Mouse (Mus musculus): ENCODE results near the gene Spo11. TPM values are rescaled to one million over a fixed set of nuclear protein-coding genes. Genes with fewer than 3 reads are reported as not detected.

The Spo11 gene
- polyA plus RNA-seq, 1 experiment from 2014 or later, result not detected

DNA sequence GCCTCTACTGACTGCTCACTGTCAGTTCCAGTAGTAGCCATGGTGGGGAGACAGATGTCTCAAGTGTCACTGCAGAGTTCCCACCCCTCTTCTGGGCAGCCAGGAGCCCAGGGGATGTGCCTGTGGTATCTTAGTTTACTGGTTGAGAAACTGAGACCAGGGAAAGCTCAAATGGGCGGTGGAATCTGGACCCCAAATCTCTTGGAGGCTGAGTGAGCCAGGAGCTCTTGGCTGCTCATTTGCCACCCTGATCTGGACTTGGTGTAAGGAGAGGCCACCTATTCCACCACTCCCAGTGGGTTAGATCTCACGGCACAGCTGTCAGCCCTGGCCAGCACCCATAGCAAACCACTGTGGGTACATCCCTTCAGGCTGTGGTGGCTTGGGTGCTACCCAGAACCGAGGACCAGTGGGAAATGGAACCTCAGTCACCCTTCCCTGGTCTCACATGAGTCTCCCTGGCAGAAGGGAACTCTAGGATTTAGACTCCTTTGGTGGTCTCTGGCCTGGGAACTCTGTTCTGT lies 51.1 kb downstream of the Spo11 start:
- Histone ChIP-seq H3K36me3 (ENCODE audit: control insufficient read depth, insufficient read depth) (peaks cover 50% of the 10 kb centered on the region), H3K9me3 (ENCODE audit: control insufficient read depth) (no peaks in the 10 kb centered on the region), H3K4me1 (replicated peaks; ENCODE audit: control insufficient read depth, insufficient read depth, low read length) (peaks cover 16% of the 10 kb centered on the region), H3K4me2 (replicated peaks; ENCODE audit: low read depth) (no peak overlapping the region), H3K27me3 (replicated peaks; ENCODE audit: control insufficient read depth, insufficient read depth, low read length) (no peaks in the 10 kb centered on the region), H3K27ac (ENCODE audit: low read depth, low read length) (no peak overlapping the region), H3K9ac (ENCODE audit: low read depth, low read length) (no peak overlapping the region), H3K4me3 (ENCODE audit: low read depth, low read length) (no peak overlapping the region)
- TF ChIP-seq CTCF (IDR thresholded peaks at IDR 0.05; ENCODE audit: low read depth), result 0 out of 2 replicates have a peak, but pooled peaks have one; percentile 11
- no peak for ATAC-seq
- whole genome bisulfite sequencing, result 83% methylated on average over 3 of the region's 3 CpGs

DNA sequence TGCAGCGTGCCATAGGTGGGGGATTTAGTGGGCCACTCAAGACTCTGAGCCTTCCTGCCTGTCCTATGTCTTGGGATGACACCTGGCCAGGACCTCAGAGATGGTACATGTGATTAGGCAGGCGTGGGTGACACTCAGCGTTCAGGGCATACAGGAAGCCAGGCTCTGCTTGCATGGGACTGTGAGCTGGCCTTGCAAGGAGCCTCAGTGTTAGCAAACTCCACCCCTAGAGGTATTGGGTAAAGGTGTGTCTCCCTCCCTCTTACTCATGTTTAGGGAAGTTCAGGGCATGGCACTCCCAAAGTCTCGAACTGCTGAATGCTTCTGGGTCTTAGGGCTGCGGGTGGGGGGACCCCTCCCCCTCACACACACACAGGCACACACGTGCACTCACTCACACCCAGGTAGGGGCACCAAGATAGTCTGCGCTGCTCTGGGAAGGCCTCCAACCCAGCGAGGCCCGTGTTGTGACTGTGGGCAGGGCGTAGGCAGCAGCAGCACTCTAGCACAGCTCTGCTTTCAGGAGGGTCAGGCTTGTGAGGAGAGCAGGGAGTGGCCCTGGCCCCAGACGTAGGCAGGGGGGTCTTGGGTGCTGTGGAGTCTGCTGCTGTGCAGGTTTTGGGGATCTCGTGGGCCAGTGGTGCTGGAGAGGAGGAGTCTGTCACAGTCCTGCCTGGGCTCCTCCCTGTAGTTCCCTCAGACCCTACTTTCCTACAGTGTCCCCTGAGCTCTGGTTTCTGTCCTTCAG lies 53.3 kb downstream of the Spo11 start:
- Histone ChIP-seq H3K4me1 (replicated peaks; ENCODE audit: control insufficient read depth, insufficient read depth, low read length) (peaks cover 9% of the 10 kb centered on the region), H3K4me3 (ENCODE audit: low read depth, low read length) (no peak overlapping the region), H3K4me2 (replicated peaks; ENCODE audit: low read depth) (no peak overlapping the region), H3K36me3 (ENCODE audit: control insufficient read depth, insufficient read depth) (peaks cover 60% of the 10 kb centered on the region), H3K27ac (ENCODE audit: low read depth, low read length) (no peak overlapping the region; the same call in 1 of the 2 replicates), H3K9me3 (ENCODE audit: control insufficient read depth) (no peaks in the 10 kb centered on the region), H3K27me3 (replicated peaks; ENCODE audit: control insufficient read depth, insufficient read depth, low read length) (no peaks in the 10 kb centered on the region), H3K9ac (ENCODE audit: low read depth, low read length) (no peak overlapping the region)
- no peak for ATAC-seq
- no peak for TF ChIP-seq CTCF (IDR thresholded peaks at IDR 0.05; ENCODE audit: low read depth)
- WGBS, result 53% methylated on average over 12 of the region's 12 CpGs

DNA sequence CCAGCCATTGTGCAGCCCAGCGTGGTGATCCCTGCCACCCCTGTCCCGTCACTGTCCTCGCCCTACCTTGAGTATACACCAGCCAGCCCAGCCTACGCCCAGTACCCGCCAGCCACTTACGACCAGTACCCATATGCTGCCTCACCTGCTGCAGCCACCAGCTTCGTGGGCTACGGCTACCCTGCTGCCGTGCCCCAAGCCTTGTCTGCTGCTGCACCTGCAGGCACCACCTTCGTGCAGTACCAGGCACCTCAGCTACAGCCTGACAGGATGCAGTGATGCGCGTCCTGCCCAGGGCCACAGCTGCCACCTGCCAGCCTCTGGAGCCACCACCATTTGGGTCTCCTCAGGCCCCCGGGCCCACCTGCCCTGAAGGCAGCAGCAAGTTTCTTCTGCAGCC lies 56.0 kb downstream of the Spo11 start:
- no peak overlapping the region for H3K9ac ChIP-seq (ENCODE audit: low read depth, low read length)
- H3K27me3 ChIP-seq (replicated peaks; ENCODE audit: control insufficient read depth, insufficient read depth, low read length), result no peaks in the 10 kb centered on the region
- no peak overlapping the region for H3K4me2 ChIP-seq (replicated peaks; ENCODE audit: low read depth)
- no peak for ATAC-seq
- peaks cover 53% of the 10 kb centered on the region for H3K36me3 ChIP-seq (ENCODE audit: control insufficient read depth, insufficient read depth)
- no peak for TF ChIP-seq CTCF (IDR thresholded peaks at IDR 0.05; ENCODE audit: low read depth)
- no peaks in the 10 kb centered on the region for H3K9me3 ChIP-seq (ENCODE audit: control insufficient read depth)
- no peak overlapping the region for H3K27ac ChIP-seq (ENCODE audit: low read depth, low read length)
- no peak overlapping the region for H3K4me3 ChIP-seq (ENCODE audit: low read depth, low read length)
- 88% methylated on average over 13 of the region's 13 CpGs for WGBS
- H3K4me1 ChIP-seq (replicated peaks; ENCODE audit: control insufficient read depth, insufficient read depth, low read length), result no peaks in the 10 kb centered on the region

DNA sequence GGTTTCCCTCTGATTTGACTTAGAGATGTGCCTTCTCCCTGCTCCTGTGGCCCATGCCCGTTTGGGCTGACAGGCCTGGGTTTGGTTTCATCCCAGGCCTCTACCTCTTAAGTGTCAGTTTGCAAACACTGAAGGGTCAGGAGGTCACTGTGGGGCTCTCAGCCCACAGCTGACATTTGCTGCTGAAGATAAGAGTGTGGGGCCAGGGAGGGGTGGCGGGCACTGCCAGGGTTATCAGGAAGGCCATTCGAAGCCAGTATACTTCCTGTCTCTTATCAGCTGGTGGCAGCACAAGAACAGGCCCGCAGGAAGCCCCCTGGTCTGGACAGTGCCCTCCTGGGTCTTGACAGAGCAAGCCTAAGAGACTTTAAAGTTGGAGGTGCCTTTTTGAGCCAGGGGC lies 57.5 kb downstream of the Spo11 start:
- no peak for TF ChIP-seq CTCF (IDR thresholded peaks at IDR 0.05; ENCODE audit: low read depth)
- no peaks in the 10 kb centered on the region for H3K9me3 ChIP-seq (ENCODE audit: control insufficient read depth)
- H3K9ac ChIP-seq (ENCODE audit: low read depth, low read length), result no peak overlapping the region
- H3K4me2 ChIP-seq (replicated peaks; ENCODE audit: low read depth), result no peak overlapping the region
- ATAC-seq, result no peak
- WGBS, result 24% methylated on average over 4 of the region's 4 CpGs
- H3K4me3 ChIP-seq (ENCODE audit: low read depth, low read length), result no peak overlapping the region
- H3K4me1 ChIP-seq (replicated peaks; ENCODE audit: control insufficient read depth, insufficient read depth, low read length), result no peaks in the 10 kb centered on the region
- H3K36me3 ChIP-seq (ENCODE audit: control insufficient read depth, insufficient read depth), result peaks cover 46% of the 10 kb centered on the region
- H3K27ac ChIP-seq (ENCODE audit: low read depth, low read length), result no peak overlapping the region
- H3K27me3 ChIP-seq (replicated peaks; ENCODE audit: control insufficient read depth, insufficient read depth, low read length), result no peaks in the 10 kb centered on the region

DNA sequence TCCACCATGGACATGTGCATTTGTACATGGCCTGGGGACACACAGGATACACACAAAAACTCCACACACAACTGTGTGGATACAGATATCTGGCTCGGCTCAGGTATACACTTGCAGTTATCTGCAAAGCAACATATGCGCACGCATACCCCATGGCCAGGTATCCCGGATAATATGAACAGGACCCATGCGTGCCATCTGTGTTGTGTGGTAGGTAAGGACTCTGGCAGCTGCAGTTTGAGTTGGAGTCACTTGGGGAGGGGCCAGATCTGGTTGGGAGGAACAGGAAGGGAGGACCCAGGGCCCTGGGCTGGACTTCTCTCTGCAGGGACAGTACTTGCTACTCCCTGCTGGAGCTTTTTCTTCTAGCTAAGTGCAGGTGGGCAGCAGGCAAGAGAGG lies 58.2 kb downstream of the Spo11 start:
- WGBS, result 91% methylated on average over 5 of the region's 5 CpGs

DNA sequence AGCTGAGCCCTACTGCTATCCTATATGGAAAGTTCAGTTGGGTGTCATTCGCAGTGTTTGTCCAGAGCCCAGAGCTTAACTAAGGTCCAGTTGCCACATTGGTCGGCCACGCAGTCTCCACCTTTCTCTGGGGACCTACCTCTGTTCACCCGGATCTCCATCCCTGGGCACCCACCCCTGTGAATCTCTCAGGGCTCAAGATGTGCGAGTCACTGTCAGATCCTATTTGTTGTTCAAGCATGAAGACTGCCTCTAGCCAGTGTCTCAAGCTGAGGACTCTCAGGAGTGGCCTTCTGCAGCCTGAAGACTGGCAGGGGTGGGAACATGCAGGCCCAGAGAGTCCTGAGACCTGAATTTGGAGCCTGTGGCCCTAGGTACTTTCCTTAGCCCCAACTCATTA lies 58.6 kb downstream of the Spo11 start:
- H3K27ac ChIP-seq (ENCODE audit: low read depth, low read length), result no peak overlapping the region
- no peak overlapping the region for H3K9ac ChIP-seq (ENCODE audit: low read depth, low read length)
- no peaks in the 10 kb centered on the region for H3K27me3 ChIP-seq (replicated peaks; ENCODE audit: control insufficient read depth, insufficient read depth, low read length)
- no peaks in the 10 kb centered on the region for H3K9me3 ChIP-seq (ENCODE audit: control insufficient read depth)
- H3K4me3 ChIP-seq (ENCODE audit: low read depth, low read length), result no peak overlapping the region
- no peak for TF ChIP-seq CTCF (IDR thresholded peaks at IDR 0.05; ENCODE audit: low read depth)
- H3K4me2 ChIP-seq (replicated peaks; ENCODE audit: low read depth), result no peak overlapping the region
- peaks cover 39% of the 10 kb centered on the region for H3K36me3 ChIP-seq (ENCODE audit: control insufficient read depth, insufficient read depth)
- no peak for ATAC-seq
- 86% methylated on average over 5 of the region's 5 CpGs for WGBS
- H3K4me1 ChIP-seq (replicated peaks; ENCODE audit: control insufficient read depth, insufficient read depth, low read length), result no peaks in the 10 kb centered on the region

More for the DNA sequence above, 58.2 kb downstream of the Spo11 start:
- Histone ChIP-seq H3K27me3 (replicated peaks; ENCODE audit: control insufficient read depth, insufficient read depth, low read length) (no peaks in the 10 kb centered on the region), H3K4me2 (replicated peaks; ENCODE audit: low read depth) (no peak overlapping the region), H3K36me3 (ENCODE audit: control insufficient read depth, insufficient read depth) (peaks cover 43% of the 10 kb centered on the region), H3K9me3 (ENCODE audit: control insufficient read depth) (no peaks in the 10 kb centered on the region), H3K4me3 (ENCODE audit: low read depth, low read length) (no peak overlapping the region), H3K27ac (ENCODE audit: low read depth, low read length) (no peak overlapping the region; the same call in 1 of the 2 replicates), H3K9ac (ENCODE audit: low read depth, low read length) (no peak overlapping the region), H3K4me1 (replicated peaks; ENCODE audit: control insufficient read depth, insufficient read depth, low read length) (no peaks in the 10 kb centered on the region)
- no peak for ATAC-seq
- no peak for TF ChIP-seq CTCF (IDR thresholded peaks at IDR 0.05; ENCODE audit: low read depth)

All from intestine, postnatal 0 days (tissue).